ENCODE assay signal across 10 mouse cellular contexts in the genomic region with DNA sequence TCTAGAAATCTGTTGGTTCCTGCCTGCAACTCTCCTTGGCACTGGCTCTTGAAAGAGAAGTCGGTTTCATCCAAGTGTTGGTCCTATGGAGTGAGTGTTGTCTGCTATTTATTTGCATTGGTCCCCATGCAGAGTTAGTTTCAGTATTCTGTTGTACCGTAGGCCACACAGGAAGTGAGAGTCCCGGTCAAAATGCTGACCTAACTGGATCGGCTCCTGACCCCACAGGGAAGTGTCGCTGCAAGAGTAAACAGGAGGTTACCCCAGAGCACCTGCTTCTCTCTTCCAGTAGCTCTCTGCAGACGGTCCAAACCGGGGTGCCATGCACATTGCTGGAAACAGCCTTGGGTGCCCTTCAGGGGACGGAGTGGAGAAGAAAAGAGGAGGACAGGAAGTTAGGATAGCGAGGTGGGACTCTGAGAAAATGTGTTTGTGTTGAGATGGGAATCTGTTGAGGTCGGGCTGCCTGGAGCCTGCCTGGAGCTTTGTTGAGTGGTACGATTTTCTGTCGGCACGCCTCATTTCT. TPM values are rescaled to one million over a fixed set of nuclear protein-coding genes. Genes with fewer than 3 reads are reported as not detected.
A peak's percentile ranks its signal among the peaks of the same experiment; 100 is the strongest.
DNase-seq lines count a peak whose midpoint lies in the region; ATAC-seq and TF ChIP-seq lines count a peak whose summit lies in the region.
"Had no signal": no experiment of that assay in that cellular context is flagged by ENCODE, and none has a peak within 500 bp of the region (broad histone marks: within the 10 kb centered on the region; RNA-seq: fewer than 3 reads in every experiment).

No protein-coding gene starts in this region.

- H3K4me3 ChIP-seq in bone marrow macrophage, adult 2 months (ENCODE audit: insufficient read depth, low read length): peak overlapping the region; percentile 53
- no peak overlapping the region for H3K4me3 ChIP-seq in kidney, adult 2 months (ENCODE audit: insufficient read depth, low read depth, low read length)
- H3K4me3 ChIP-seq in lung, postnatal 0 days (ENCODE audit: low read depth, low read length): no peak overlapping the region
- H3K4me3 ChIP-seq in forebrain, embryonic 14.5 days (ENCODE audit: low read depth, low read length): no peak overlapping the region
- H3K4me3 ChIP-seq: forebrain, embryonic 12.5 days; limb, embryonic 13.5 days had no signal

- no peak overlapping the region for H3K9ac ChIP-seq in lung, postnatal 0 days (replicated peaks; ENCODE audit: low read depth)
- H3K9ac ChIP-seq in forebrain, embryonic 14.5 days (ENCODE audit: low read length): no peak overlapping the region
- H3K9ac ChIP-seq: forebrain, embryonic 12.5 days; limb, embryonic 13.5 days had no signal

- H3K27me3 ChIP-seq in kidney, adult 2 months (replicated peaks; ENCODE audit: control insufficient read depth, insufficient read depth, low read length): no peaks in the 10 kb centered on the region
- no peaks in the 10 kb centered on the region for H3K27me3 ChIP-seq in lung, postnatal 0 days (replicated peaks; ENCODE audit: insufficient read depth, low read length)
- no peaks in the 10 kb centered on the region for H3K27me3 ChIP-seq in forebrain, embryonic 14.5 days (replicated peaks; ENCODE audit: control insufficient read depth, insufficient read depth, low read length)
- H3K27me3 ChIP-seq: forebrain, embryonic 12.5 days; limb, embryonic 13.5 days had no signal

- H3K9me3 ChIP-seq in lung, postnatal 0 days (ENCODE audit: low read length): no peaks in the 10 kb centered on the region
- H3K9me3 ChIP-seq in forebrain, embryonic 14.5 days (replicated peaks; ENCODE audit: control insufficient read depth, low read length): no peaks in the 10 kb centered on the region
- H3K9me3 ChIP-seq: forebrain, embryonic 12.5 days; limb, embryonic 13.5 days had no signal

- TF ChIP-seq EP300 in lung, postnatal 0 days (IDR thresholded peaks at IDR 0.05): no peak

- 38% methylated on average over 13 of the region's 13 CpGs for WGBS in kidney, adult 2 months
- WGBS in lung, postnatal 0 days: 20% methylated on average over 13 of the region's 13 CpGs
- WGBS in forebrain, embryonic 14.5 days: 70% methylated on average over 13 of the region's 13 CpGs

- ATAC-seq in lung, postnatal 0 days: peak; percentile 53
- ATAC-seq in forebrain, embryonic 14.5 days: no peak

- no peaks in the 10 kb centered on the region for H3K36me3 ChIP-seq in kidney, adult 2 months (ENCODE audit: control insufficient read depth, insufficient read depth, low read length)
- no peaks in the 10 kb centered on the region for H3K36me3 ChIP-seq in lung, postnatal 0 days (ENCODE audit: insufficient read depth, low read length)
- no peaks in the 10 kb centered on the region for H3K36me3 ChIP-seq in forebrain, embryonic 14.5 days (ENCODE audit: control insufficient read depth, insufficient read depth, low read length)
- H3K36me3 ChIP-seq: forebrain, embryonic 12.5 days; limb, embryonic 13.5 days had no signal

- peaks cover 39% of the 10 kb centered on the region for H3K4me1 ChIP-seq in bone marrow macrophage, adult 2 months (ENCODE audit: control insufficient read depth, insufficient read depth, low read length)
- H3K4me1 ChIP-seq in kidney, adult 2 months (ENCODE audit: control insufficient read depth, insufficient read depth, low read length): peaks cover 18% of the 10 kb centered on the region
- H3K4me1 ChIP-seq in lung, postnatal 0 days (ENCODE audit: insufficient read depth, low read depth, low read length): peaks cover 17% of the 10 kb centered on the region; the same call in 1 of the 2 replicates
- no peaks in the 10 kb centered on the region for H3K4me1 ChIP-seq in forebrain, embryonic 14.5 days (ENCODE audit: control insufficient read depth, insufficient read depth, low read length)
- H3K4me1 ChIP-seq: forebrain, embryonic 12.5 days had no signal

- no peak for TF ChIP-seq CTCF in bone marrow macrophage, adult 2 months (IDR thresholded peaks at IDR 0.05; ENCODE audit: low read depth, low read length)
- TF ChIP-seq CTCF in kidney, adult 2 months (conservative IDR thresholded peaks at IDR 0.05; ENCODE audit: insufficient read depth, insufficient read length, low read depth, low read length): no peak
- TF ChIP-seq CTCF in lung, postnatal 0 days (IDR thresholded peaks at IDR 0.05): no peak

- no peak for TF ChIP-seq POLR2A in bone marrow macrophage, adult 2 months (IDR thresholded peaks at IDR 0.05; ENCODE audit: borderline replicate concordance, low read depth, low read length)
- TF ChIP-seq POLR2A in kidney, adult 2 months (IDR thresholded peaks at IDR 0.05; ENCODE audit: low read depth, low read length): no peak

- DNase-seq in CD4-positive helper T cell, adult 2 months (ENCODE audit: low read depth, low spot score): peak; percentile 36
- peak; percentile 59 for DNase-seq in kidney, adult 2 months
- DNase-seq in lung, postnatal 0 days (ENCODE audit: low spot score): peak; percentile 65
- DNase-seq in cerebellum, postnatal 25 days: no peak
- no peak for DNase-seq in natural killer cell, adult 2 months (ENCODE audit: low spot score in 2 of 2)
- no peak for DNase-seq in forebrain, embryonic 14.5 days (ENCODE audit: low spot score)
- no peak for DNase-seq in ovary, postnatal 14 days (ENCODE audit: low spot score)

- peak overlapping the region; percentile 92 for H3K27ac ChIP-seq in bone marrow macrophage, adult 2 months (ENCODE audit: insufficient read depth, low read depth, low read length)
- no peak overlapping the region; the same call in 1 of the 2 replicates for H3K27ac ChIP-seq in kidney, adult 2 months (ENCODE audit: insufficient read depth, low read depth, low read length)
- 0 out of 2 replicates have a peak overlapping the region, but pooled peaks have one; percentile 14 for H3K27ac ChIP-seq in lung, postnatal 0 days (ENCODE audit: low read length)
- H3K27ac ChIP-seq in forebrain, embryonic 14.5 days (ENCODE audit: low read depth, low read length): no peak overlapping the region
- H3K27ac ChIP-seq: forebrain, embryonic 12.5 days; limb, embryonic 13.5 days had no signal

- peak overlapping the region; percentile 33 for H3K4me2 ChIP-seq in lung, postnatal 0 days (replicated peaks; ENCODE audit: low read depth, low read length)
- H3K4me2 ChIP-seq in forebrain, embryonic 14.5 days (ENCODE audit: low read length): no peak overlapping the region
- H3K4me2 ChIP-seq: forebrain, embryonic 12.5 days; limb, embryonic 13.5 days had no signal

RNA-seq across cellular contexts. Expression of a gene that starts 53.6 kb away (rescaled TPM):
- polyA plus RNA-seq in bone marrow macrophage, adult 2 months (2012; ENCODE audit: insufficient read depth, insufficient read length, missing spikeins): 454 and 458 TPM in 2 replicates
- polyA plus RNA-seq in kidney, adult 2 months (2012; rRNA removed): 23.2 and 38.2 TPM in 2 replicates
- 268 and 290 TPM in 2 replicates for polyA plus RNA-seq in lung, postnatal 0 days (2015; fragmentation: Nextera tagmentation; extraction: Ambion mirVana)
- polyA plus RNA-seq in forebrain, embryonic 14.5 days (2014; fragmentation: Nextera tagmentation; extraction: Ambion mirVana): 138 and 160 TPM in 2 replicates

Comparison
In these comparisons a context has a peak if more than half of its experiments do, and no peak if none do; other contexts are left out.
1. DNase-seq: peak in CD4-positive helper T cell, adult 2 months (single experiment), kidney, adult 2 months (single experiment) and lung, postnatal 0 days (single experiment); none in cerebellum, postnatal 25 days (0 of 2), natural killer cell, adult 2 months (0 of 2), forebrain, embryonic 14.5 days (single experiment) and ovary, postnatal 14 days (single experiment).
2. H3K27ac ChIP-seq: peak in bone marrow macrophage, adult 2 months (single experiment) and lung, postnatal 0 days (single experiment); none in kidney, adult 2 months (single experiment) and forebrain, embryonic 14.5 days (single experiment).